Mouse (Mus musculus) heart, postnatal 0 days (tissue): ENCODE data around the gene Gm10644. TPM values are rescaled to one million over a fixed set of nuclear protein-coding genes. Genes with fewer than 3 reads are reported as not detected.
A peak's percentile ranks its signal among the peaks of the same experiment; 100 is the strongest.

Experiments used
- ATAC-seq: fragments of 200-750 bp; cut with Nextera tagmentation; 2 replicates; pipeline ENCODE4 v1.8.0; 2017; ENCODE audit warnings: low read depth, moderate number of reproducible peaks, moderate library complexity; ENCODE audit not compliant: insufficient read depth
- DNase-seq: peaks from one replicate; pipeline ENCODE4 v3.0.0-alpha.2; 2016; ENCODE audit warnings: low spot score
- H3K27ac ChIP-seq: fragments of 300-500 bp; sonication (generic); 2 replicates; pipeline ENCODE4 v1.5.1; 2014; ENCODE audit warnings: low read depth, mild to moderate bottlenecking
- H3K27me3 ChIP-seq: fragments of 300-500 bp; sonication (generic); 2 replicates; pipeline ENCODE4 v1.6.1; 2014; ENCODE audit warnings: low read length, mixed read lengths; ENCODE audit not compliant: control insufficient read depth, insufficient read depth
- H3K36me3 ChIP-seq: fragments of 300-500 bp; sonication (generic); replicated peaks from 2 replicates; pipeline ENCODE4 v1.6.1; 2014; ENCODE audit warnings: low read length, mixed read lengths; ENCODE audit not compliant: control insufficient read depth, insufficient read depth
- H3K4me1 ChIP-seq: fragments of 300-500 bp; sonication (generic); 2 replicates; pipeline ENCODE4 v1.6.1; 2014; ENCODE audit warnings: antibody characterized with exemption; ENCODE audit not compliant: control insufficient read depth, insufficient read depth
- H3K4me2 ChIP-seq: fragments of 300-500 bp; sonication (generic); 2 replicates; pipeline ENCODE4 v1.6.1; 2014; ENCODE audit warnings: low read depth, mild to moderate bottlenecking, low read length, moderate library complexity
- H3K4me3 ChIP-seq: fragments of 300-500 bp; sonication (generic); 2 replicates; pipeline ENCODE4 v1.5.1; 2014; ENCODE audit warnings: low read depth, low read length
- H3K9ac ChIP-seq: fragments of 300-500 bp; sonication (generic); replicated peaks from 2 replicates; pipeline ENCODE4 v1.6.1; 2014; ENCODE audit warnings: low read depth, low read length, mixed read lengths
- H3K9me3 ChIP-seq: fragments of 300-500 bp; sonication (generic); replicated peaks from 2 replicates; pipeline ENCODE4 v1.6.1; 2016; ENCODE audit warnings: low read length; ENCODE audit not compliant: control insufficient read depth
- CTCF ChIP-seq: IDR thresholded peaks from 2 replicates; pipeline ENCODE4 v1.5.1; 2016; ENCODE audit warnings: antibody characterized with exemption, control low read depth, low read depth
- EP300 ChIP-seq: IDR thresholded peaks from 2 replicates; pipeline ENCODE4 v1.6.1; 2016; ENCODE audit warnings: antibody characterized with exemption, low read depth
- WGBS: fragments of 180-500 bp; shearing (Covaris S2); extraction: QIAGEN DNeasy Blood & Tissue Kit; methylation state at CpG from one replicate; pipeline ENCODE4 v1.1.7; 2014; 5-methylcytosine and 5-hydroxymethylcytosine counted together
- polyA plus RNA-seq: library from polyadenylated mRNA; unstranded; fragments of >200 nt; fragmentation: Nextera tagmentation; extraction: Ambion mirVana; gene quantifications from 2 replicates; pipeline ENCODE4 v1.2.1, GENCODE M21; 2015
- total RNA-seq: library from RNA; depleted of rRNA; stranded (reverse); fragments of >200 nt; gene quantifications from 2 replicates; pipeline ENCODE4 v1.2.3, GENCODE M21; 2014; ENCODE audit warnings: low replicate concordance

The Gm10644 gene
- total and polyA plus RNA-seq, 2 experiments from 2014 or later: 0.08 to 0.42 TPM

DNA sequence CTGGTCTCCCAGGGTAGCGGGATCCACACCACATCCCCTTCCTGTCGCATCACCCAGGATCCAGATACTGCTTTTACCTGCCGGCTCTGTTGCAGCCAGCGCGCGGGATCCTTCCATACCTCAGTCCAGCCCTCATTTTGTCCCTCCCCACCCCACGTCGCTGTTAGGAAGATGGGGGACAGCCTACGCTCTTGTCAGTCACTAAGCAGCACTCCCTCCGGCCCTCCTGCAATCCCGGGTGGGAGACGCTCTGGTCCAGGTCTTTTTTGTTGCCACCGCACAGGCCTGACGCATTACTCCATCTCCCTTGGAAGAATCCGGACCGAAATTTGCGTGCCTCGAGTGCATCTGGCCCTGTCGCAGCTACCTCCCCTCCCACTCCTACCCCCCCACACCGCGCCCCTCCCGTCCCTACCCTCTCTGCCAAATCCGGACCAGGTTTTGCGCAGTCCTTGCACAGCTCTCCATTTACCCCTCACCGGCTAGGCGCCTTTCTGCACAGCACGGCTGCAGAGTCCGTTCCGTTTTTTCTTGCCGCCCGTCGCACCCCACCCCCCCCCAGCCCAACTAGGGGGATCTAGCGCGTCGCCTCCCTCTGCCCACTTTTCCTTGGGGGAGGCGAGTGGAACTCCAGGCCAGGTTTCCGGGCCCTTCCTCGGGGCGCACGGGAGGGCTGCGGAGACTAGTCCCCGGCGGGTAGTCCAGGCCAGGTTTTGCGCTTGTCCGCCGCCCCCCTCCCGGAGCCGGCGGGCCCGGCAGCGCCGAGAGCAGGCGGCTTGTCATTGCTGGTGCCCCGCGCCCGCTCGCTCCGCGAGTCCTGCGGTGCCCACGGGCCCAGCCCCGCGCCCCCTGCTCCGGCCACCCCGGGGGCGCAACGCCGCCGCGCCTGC is 55.4 kb downstream of the Gm10644 start, which contains the start of gene Adgrl1:
Gene Adgrl1 (plus strand): TSS at position 743 of the 890 bp plus-strand sequence.
- no peaks in the 10 kb centered on the region for H3K36me3 ChIP-seq
- TF ChIP-seq EP300 (0 out of 2 replicates have a peak, but pooled peaks have one; percentile 34), CTCF (no peak)
- ATAC-seq (peak; percentile 85), DNase-seq (peak; percentile 97)
- peak within 1 kb of the TSS; percentile 89 for H3K4me3 ChIP-seq
- peak within 1 kb of the TSS; percentile 76 for H3K9ac ChIP-seq
- whole genome bisulfite sequencing: under 1% methylated on average over 68 of the region's 70 CpGs
- peak within 1 kb of the TSS; percentile 90 for H3K27ac ChIP-seq
- H3K27me3 ChIP-seq: peaks cover 10% of the 10 kb centered on the region; the same call in 1 of the 2 replicates
- peak within 1 kb of the TSS; percentile 100 for H3K4me2 ChIP-seq
- H3K9me3 ChIP-seq: no peaks in the 10 kb centered on the region
- H3K4me1 ChIP-seq: peaks cover 10% of the 10 kb centered on the region; the same call in 1 of the 2 replicates

DNA sequence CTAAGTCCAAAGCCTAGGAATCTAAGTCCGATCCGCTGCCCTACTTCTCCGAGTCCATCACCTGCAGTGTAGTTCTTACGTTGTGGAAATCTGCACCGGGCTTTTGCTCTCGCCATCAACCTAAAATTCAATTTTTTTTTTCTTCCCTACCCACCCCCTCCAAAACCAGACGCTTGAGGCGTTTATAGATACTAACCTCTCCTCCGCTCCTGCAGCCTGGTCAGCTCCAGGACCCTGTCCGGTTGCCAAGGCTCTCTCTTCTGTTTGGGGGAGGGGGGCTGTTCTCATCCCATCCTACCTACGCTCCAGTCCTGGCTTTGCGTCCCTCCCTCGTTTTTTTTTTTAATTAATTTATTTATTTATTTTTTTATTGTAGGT is 56.0 kb downstream of the Gm10644 start:
- 2% methylated on average over 13 of the region's 13 CpGs for WGBS
- H3K9ac ChIP-seq: no peak overlapping the region
- peak; percentile 70 for DNase-seq

DNA sequence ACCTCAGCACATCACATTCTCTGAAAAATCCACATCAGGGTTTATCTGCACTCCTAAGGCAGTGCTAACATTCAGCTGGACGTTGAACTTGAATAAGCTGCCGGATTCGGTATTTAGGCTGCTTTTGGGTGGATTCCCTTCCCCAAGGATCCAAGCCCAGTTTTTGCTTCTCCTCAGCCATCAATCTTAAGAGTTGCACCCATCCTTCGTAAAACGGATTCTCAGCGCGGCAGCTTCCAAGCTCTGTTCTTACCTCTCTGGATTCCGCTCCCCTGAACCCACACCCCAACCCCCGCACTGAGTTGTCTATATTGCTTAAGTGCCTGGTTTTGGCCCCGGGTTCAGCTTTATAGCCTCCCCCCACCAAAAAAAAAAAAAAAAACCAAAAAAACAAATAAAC is 56.5 kb downstream of the Gm10644 start:
- Histone ChIP-seq H3K4me3 (peak overlapping the region; percentile 89), H3K4me1 (peaks cover 10% of the 10 kb centered on the region; the same call in 1 of the 2 replicates), H3K9me3 (no peaks in the 10 kb centered on the region), H3K36me3 (no peaks in the 10 kb centered on the region), H3K4me2 (peak overlapping the region; percentile 100), H3K9ac (no peak overlapping the region), H3K27me3 (peaks cover 21% of the 10 kb centered on the region), H3K27ac (no peak overlapping the region)
- TF ChIP-seq CTCF: no peak
- TF ChIP-seq EP300: no peak
- ATAC-seq: no peak
- 22% methylated on average over 10 of the region's 10 CpGs for WGBS
- DNase-seq: no peak

More for the DNA sequence above, 56.0 kb downstream of the Gm10644 start:
- Histone ChIP-seq H3K27me3 (peaks cover 16% of the 10 kb centered on the region), H3K36me3 (no peaks in the 10 kb centered on the region), H3K27ac (0 out of 2 replicates have a peak overlapping the region, but pooled peaks have one; percentile 90), H3K9me3 (no peaks in the 10 kb centered on the region), H3K4me1 (peaks cover 10% of the 10 kb centered on the region; the same call in 1 of the 2 replicates), H3K4me3 (peak overlapping the region; percentile 89), H3K4me2 (peak overlapping the region; percentile 100)
- ATAC-seq: peak; percentile 28
- TF ChIP-seq CTCF (no peak), EP300 (no peak; the same call in 1 of the 2 replicates)

DNA sequence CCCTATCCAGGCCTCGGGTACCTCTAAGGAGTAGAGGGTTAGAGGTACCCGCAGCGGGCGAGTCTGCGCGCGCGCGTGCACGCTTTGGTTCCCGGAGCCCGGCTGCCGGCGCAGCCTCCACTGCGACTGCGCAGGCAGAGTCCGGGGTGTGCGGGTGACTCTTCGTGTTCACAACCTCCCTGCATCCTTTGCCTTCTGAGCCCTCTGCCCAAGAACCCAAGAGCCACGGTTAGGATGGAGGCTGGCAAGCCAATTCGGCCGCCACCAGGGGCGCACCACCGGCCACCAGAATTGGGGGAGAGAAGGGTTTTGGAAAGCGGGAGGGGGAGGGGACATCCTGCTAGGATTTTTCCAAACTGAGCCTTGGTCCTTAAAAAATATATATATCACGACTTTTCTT is 57.8 kb downstream of the Gm10644 start:
- no peaks in the 10 kb centered on the region for H3K9me3 ChIP-seq
- H3K4me1 ChIP-seq: peaks cover 10% of the 10 kb centered on the region; the same call in 1 of the 2 replicates
- H3K36me3 ChIP-seq: no peaks in the 10 kb centered on the region
- WGBS: 6% methylated on average over 26 of the region's 26 CpGs
- no peak overlapping the region for H3K27ac ChIP-seq
- peak overlapping the region; percentile 56 for H3K4me2 ChIP-seq
- TF ChIP-seq CTCF: peak; percentile 61
- no peak for TF ChIP-seq EP300
- no peak overlapping the region for H3K9ac ChIP-seq
- DNase-seq (no peak), ATAC-seq (no peak)
- H3K27me3 ChIP-seq: peaks cover 21% of the 10 kb centered on the region
- peak overlapping the region; percentile 25 for H3K4me3 ChIP-seq

DNA sequence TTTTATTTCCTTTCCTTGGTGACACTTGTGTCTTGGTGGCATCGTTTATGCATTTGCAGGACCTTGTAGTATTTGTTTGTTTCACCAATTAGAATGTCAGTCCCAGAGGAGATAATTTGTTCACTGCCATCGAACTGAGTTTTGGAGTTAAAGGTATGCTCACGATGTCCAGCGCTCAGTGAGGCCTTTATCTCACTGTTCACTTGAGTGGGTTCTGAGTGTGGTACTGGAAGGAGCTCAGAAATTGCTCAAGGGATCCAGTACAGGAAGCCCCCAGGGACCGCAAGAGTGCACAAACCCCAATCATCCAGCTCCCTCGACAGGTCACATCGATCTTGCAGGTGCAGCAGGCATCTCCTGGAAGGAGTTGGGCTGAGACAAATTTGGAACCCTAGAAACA is 58.5 kb downstream of the Gm10644 start:
- Histone ChIP-seq H3K9me3 (no peaks in the 10 kb centered on the region), H3K4me3 (no peak overlapping the region), H3K4me1 (peaks cover 3% of the 10 kb centered on the region; the same call in 1 of the 2 replicates), H3K4me2 (no peak overlapping the region), H3K36me3 (no peaks in the 10 kb centered on the region), H3K9ac (no peak overlapping the region), H3K27me3 (peaks cover 21% of the 10 kb centered on the region), H3K27ac (no peak overlapping the region)
- WGBS: 85% methylated on average over 7 of the region's 7 CpGs
- ATAC-seq: no peak
- DNase-seq: no peak
- TF ChIP-seq EP300 (no peak), CTCF (no peak)
